Mouse (Mus musculus) heart, embryonic 10.5 days (tissue): ENCODE measurements around the gene Scfd2. TPM values are rescaled to one million over a fixed set of nuclear protein-coding genes. Genes with fewer than 3 reads are reported as not detected.

ENCODE experiments used
- DNase-seq: peaks from one replicate; pipeline ENCODE4 v3.0.0-alpha.2; 2017; ENCODE audit warnings: low spot score
- H3K27ac ChIP-seq: fragments of 300-500 bp; sonication (generic); 2 replicates; pipeline ENCODE4 v1.5.1; 2016; ENCODE audit warnings: mild to moderate bottlenecking
- H3K27me3 ChIP-seq: fragments of 300-500 bp; sonication (generic); 2 replicates; pipeline ENCODE4 v1.6.1; 2016; ENCODE audit warnings: mild to moderate bottlenecking; ENCODE audit not compliant: poor library complexity, insufficient read depth, severe bottlenecking
- H3K36me3 ChIP-seq: fragments of 300-500 bp; sonication (generic); 2 replicates; pipeline ENCODE4 v1.6.1; 2016; ENCODE audit warnings: mild to moderate bottlenecking, moderate library complexity
- H3K4me1 ChIP-seq: fragments of 300-500 bp; sonication (generic); 2 replicates; pipeline ENCODE4 v1.6.1; 2016; ENCODE audit warnings: mild to moderate bottlenecking
- H3K4me3 ChIP-seq: fragments of 300-500 bp; sonication (generic); 2 replicates; pipeline ENCODE4 v1.5.1; 2016; ENCODE audit warnings: mild to moderate bottlenecking, moderate library complexity
- H3K9me3 ChIP-seq: fragments of 300-500 bp; sonication (generic); 2 replicates; pipeline ENCODE4 v1.6.1; 2016; ENCODE audit warnings: mild to moderate bottlenecking, moderate library complexity
- WGBS: fragments of 180-500 bp; shearing (Covaris S2); methylation state at CpG from one replicate; pipeline ENCODE4 v1.1.7; 2016; 5-methylcytosine and 5-hydroxymethylcytosine counted together
- polyA plus RNA-seq: library from polyadenylated mRNA; unstranded; fragments of >200 nt; fragmentation: Nextera tagmentation; extraction: Ambion mirVana; gene quantifications from 2 replicates; pipeline ENCODE4 v1.2.1, GENCODE M21; 2016

The Scfd2 gene
- polyA plus RNA-seq, 1 experiment from 2014 or later, result 17.3 TPM

DNA sequence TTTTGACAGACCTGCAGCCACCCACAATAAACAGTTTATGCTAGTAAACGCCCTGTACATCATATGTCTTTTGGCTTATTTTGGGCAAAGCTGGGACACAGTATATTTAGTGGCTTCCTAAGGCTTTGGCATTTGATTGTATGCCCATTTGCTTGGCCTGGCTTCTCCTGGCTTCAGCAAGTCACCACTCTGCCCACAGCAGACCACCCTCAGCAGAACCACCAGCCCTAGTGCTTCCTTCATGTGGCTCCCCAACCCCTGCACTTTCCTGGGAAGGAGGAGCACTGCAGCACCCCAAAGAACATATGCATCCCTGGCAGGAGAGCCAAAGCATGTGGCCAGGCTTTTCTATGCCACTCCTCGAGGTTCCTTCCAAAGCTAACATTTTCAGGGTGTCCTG is 188.5 kb downstream of the Scfd2 start:
- no peaks in the 10 kb centered on the region for H3K9me3 ChIP-seq
- WGBS, result 82% methylated on average over 2 of the region's 2 CpGs

DNA sequence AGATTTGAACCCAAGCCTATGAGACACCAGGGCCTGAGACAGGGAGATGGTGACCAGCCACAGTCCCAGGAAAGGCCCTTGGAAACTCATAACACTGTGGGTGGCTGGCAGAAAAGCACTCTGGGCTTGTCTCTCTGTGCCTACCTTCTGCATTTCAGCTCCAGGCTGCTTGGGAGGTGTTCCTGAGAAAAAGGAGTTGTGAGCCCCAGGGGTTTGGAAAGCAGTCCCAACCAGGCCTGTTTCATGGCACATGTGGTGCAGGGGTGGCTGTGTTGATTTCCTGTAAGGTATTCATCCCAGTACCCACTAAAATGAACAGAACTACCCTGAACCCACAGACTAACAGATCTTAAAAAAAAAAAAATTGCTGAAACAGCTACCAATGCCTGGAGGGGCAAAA is 189.0 kb downstream of the Scfd2 start:
- DNase-seq, result no peak
- Histone ChIP-seq H3K27ac (no peak overlapping the region), H3K9me3 (no peaks in the 10 kb centered on the region), H3K4me3 (no peak overlapping the region), H3K27me3 (no peaks in the 10 kb centered on the region), H3K4me1 (peaks cover 12% of the 10 kb centered on the region), H3K36me3 (no peaks in the 10 kb centered on the region)

More for the DNA sequence above, 188.5 kb downstream of the Scfd2 start:
- Histone ChIP-seq H3K36me3 (no peaks in the 10 kb centered on the region), H3K27ac (no peak overlapping the region), H3K4me3 (no peak overlapping the region), H3K27me3 (no peaks in the 10 kb centered on the region), H3K4me1 (peaks cover 12% of the 10 kb centered on the region)
- no peak for DNase-seq

DNA sequence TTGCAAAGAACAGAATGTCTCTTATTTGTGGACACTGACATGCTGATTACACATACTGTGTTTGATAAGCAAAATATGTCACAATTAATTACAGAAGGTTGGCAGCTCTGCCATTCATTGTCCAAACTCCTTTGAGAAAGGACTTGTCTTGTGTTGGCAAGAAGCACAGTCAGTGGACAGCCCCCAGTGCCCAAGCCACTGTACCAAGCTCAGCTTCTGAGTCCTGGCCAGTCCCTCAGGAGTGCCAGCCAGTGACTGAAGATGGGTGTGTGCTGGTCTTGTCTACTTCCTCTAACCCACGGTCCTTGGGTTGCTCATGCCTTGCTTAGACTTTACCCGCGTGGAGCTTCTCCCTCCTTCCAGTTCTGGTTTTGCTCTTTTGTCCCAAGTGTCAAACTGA is 194.1 kb downstream of the Scfd2 start:
- no peaks in the 10 kb centered on the region for H3K9me3 ChIP-seq
- DNase-seq, result no peak
- H3K4me1 ChIP-seq, result peaks cover 12% of the 10 kb centered on the region
- H3K36me3 ChIP-seq, result no peaks in the 10 kb centered on the region
- H3K27me3 ChIP-seq, result no peaks in the 10 kb centered on the region
- WGBS, result 92% methylated on average over 3 of the region's 3 CpGs
- no peak overlapping the region for H3K4me3 ChIP-seq
- no peak overlapping the region for H3K27ac ChIP-seq

DNA sequence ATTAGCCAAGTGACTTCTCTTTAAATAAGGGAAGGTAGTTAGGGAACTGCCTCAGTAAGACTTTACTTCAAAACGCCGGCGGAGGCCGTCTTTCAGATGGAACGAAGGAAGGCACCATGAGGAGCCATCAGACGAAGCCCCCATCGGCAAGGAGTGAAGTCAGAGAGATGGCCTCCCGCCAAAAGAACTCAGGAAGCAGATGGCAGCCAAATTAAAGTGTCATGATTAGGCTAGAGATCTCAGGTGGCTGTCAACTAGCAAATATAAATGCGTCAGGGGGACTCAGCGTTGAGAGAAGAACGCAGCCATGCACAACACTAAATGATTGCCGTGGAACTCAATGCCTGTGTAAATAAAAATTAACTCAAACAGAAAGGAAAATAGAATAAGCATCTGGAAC is 194.8 kb downstream of the Scfd2 start:
- no peaks in the 10 kb centered on the region for H3K27me3 ChIP-seq
- H3K27ac ChIP-seq, result no peak overlapping the region
- no peak overlapping the region for H3K4me3 ChIP-seq
- 86% methylated on average over 12 of the region's 12 CpGs for WGBS
- no peaks in the 10 kb centered on the region for H3K36me3 ChIP-seq
- no peaks in the 10 kb centered on the region for H3K9me3 ChIP-seq
- no peak for DNase-seq
- peaks cover 9% of the 10 kb centered on the region for H3K4me1 ChIP-seq

DNA sequence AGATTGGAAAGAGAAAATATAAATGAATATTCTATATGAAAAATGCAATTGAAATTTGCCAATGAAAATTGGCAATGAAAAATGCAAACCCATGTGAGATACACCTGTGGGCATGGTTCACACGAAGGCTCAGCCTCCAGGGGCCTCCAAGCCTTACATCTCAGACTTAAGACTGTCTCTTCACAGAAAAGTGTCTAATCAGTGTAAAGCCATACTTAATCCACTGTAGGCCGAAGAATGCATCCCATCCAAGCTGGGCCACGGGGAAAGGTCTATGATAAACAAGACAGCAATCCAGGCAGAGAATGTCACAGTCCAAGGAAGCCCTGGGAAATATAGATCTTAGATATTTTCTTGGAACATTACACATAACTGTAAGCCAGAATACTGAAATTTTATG is 198.3 kb downstream of the Scfd2 start:
- no peaks in the 10 kb centered on the region for H3K27me3 ChIP-seq
- no peak overlapping the region for H3K27ac ChIP-seq
- 72% methylated on average over 3 of the region's 3 CpGs for WGBS
- no peaks in the 10 kb centered on the region for H3K9me3 ChIP-seq
- no peak overlapping the region for H3K4me3 ChIP-seq
- H3K4me1 ChIP-seq, result 0 out of 2 replicates have a peak, but pooled peaks cover 4% of the 10 kb centered on the region
- no peak for DNase-seq
- H3K36me3 ChIP-seq, result no peaks in the 10 kb centered on the region

DNA sequence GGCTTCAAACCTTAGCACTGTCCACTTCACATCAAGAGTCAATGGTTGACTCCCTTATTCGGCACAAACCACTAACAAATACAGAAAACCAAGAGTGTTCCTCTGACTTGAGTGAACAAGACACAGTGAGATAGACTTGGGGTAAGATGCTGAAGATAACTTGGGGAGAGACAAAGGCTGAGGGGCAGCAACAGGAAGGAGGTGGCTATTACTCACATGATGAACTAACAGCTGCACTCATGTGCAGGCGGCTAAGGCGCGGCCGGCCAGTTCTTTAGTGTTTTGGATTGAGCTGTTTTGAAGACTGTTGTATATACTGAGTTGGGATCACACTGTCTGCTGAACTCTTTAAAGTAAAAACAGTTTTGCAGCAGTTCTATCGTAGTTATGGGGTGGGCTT is 205.3 kb downstream of the Scfd2 start:
- DNase-seq, result no peak

DNA sequence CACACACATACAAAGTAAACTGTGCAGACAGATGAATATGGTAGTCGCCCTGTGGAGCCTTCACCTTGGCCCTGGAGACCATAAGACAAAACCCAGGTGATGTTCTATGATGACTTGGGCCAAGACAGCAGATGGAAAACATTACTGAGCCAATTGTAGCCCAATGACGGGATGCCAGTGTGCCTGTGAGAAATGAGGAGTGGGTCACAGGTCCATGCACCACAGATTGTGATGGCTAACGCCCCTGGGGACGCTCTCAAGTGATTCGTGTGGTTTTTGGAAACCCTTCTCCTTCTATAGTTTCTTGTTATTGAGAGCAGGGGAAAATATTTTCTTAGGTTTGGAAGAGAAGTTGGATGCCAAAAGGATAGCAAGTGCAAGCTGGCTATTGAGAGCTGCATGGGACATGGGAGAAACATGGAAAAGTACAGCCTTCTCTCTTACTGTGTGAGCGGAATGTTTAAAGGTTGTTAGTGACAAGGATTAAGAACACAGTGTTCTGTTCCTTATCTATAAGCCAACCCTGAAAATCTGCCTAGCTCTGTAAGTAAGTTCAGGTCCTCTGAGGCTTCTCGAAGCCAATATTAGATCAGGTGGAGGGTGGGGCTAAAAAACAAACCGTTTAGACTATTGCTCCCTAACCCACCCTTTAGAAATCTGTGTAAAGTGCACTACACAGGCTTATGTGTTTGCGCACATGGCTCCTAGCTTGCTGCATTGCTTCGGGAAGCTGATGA is 210.4 kb downstream of the Scfd2 start:
- DNase-seq, result no peak
- peak overlapping the region; percentile 7; the same call in 1 of the 2 replicates for H3K27ac ChIP-seq
- no peak overlapping the region for H3K4me3 ChIP-seq
- 79% methylated on average over 10 of the region's 10 CpGs for WGBS
- H3K9me3 ChIP-seq, result no peaks in the 10 kb centered on the region
- no peaks in the 10 kb centered on the region for H3K36me3 ChIP-seq
- H3K27me3 ChIP-seq, result no peaks in the 10 kb centered on the region
- H3K4me1 ChIP-seq, result peaks cover 18% of the 10 kb centered on the region

More for the DNA sequence above, 205.3 kb downstream of the Scfd2 start:
- 91% methylated on average over 6 of the region's 6 CpGs for WGBS
- H3K27me3 ChIP-seq, result no peaks in the 10 kb centered on the region
- no peak overlapping the region for H3K27ac ChIP-seq
- no peak overlapping the region for H3K4me3 ChIP-seq
- H3K36me3 ChIP-seq, result no peaks in the 10 kb centered on the region
- no peaks in the 10 kb centered on the region for H3K9me3 ChIP-seq
- peaks cover 12% of the 10 kb centered on the region; the same call in 1 of the 2 replicates for H3K4me1 ChIP-seq

DNA sequence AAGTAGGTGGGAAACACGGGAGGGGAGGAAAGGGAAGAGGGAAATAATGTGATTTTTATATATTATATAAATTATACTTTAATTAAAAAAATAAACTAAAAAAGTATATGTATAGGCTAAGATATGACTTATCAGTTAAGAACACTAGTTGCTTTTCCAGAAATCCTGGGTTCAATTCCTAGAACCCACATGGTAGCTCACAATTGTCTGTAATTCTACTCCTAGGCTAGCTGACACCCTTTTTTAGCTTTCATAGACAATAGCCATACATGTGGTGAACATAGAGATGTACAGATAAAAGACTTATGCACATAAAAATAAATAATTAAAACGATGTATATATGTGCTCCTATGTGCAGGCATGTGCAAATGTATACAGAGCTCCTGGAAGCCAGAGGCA is 212.0 kb downstream of the Scfd2 start:
- no peak for DNase-seq
- no peaks in the 10 kb centered on the region for H3K9me3 ChIP-seq
- peaks cover 25% of the 10 kb centered on the region for H3K4me1 ChIP-seq
- 78% methylated on average over 2 of the region's 2 CpGs for WGBS
- no peak overlapping the region for H3K27ac ChIP-seq
- no peaks in the 10 kb centered on the region for H3K27me3 ChIP-seq
- H3K36me3 ChIP-seq, result no peaks in the 10 kb centered on the region
- H3K4me3 ChIP-seq, result no peak overlapping the region

DNA sequence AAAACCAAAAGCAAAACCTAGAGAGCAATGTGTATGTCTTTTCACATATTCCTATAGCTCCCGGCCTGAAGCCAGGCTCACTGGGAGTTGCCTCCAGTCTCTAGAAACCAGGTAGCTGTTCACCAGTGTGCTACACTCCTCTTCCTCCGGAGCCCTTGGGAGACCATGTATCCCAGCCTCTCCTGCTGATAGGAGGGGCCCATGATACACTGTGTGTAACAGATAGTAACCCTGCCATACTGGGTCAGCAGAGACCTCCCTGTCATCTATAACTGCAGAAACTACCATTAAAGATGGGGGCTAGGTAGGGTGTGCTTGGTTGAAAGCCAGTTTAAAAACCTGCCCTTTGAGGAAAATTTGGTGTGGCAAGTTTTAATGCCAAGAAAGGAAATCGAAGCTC is 214.4 kb downstream of the Scfd2 start:
- H3K9me3 ChIP-seq, result no peaks in the 10 kb centered on the region
- no peak overlapping the region for H3K27ac ChIP-seq
- peaks cover 25% of the 10 kb centered on the region for H3K4me1 ChIP-seq
- H3K36me3 ChIP-seq, result no peaks in the 10 kb centered on the region
- H3K4me3 ChIP-seq, result no peak overlapping the region
- DNase-seq, result no peak
- H3K27me3 ChIP-seq, result 0 out of 2 replicates have a peak, but pooled peaks cover 8% of the 10 kb centered on the region
- WGBS, result 82% methylated on average over 3 of the region's 3 CpGs

DNA sequence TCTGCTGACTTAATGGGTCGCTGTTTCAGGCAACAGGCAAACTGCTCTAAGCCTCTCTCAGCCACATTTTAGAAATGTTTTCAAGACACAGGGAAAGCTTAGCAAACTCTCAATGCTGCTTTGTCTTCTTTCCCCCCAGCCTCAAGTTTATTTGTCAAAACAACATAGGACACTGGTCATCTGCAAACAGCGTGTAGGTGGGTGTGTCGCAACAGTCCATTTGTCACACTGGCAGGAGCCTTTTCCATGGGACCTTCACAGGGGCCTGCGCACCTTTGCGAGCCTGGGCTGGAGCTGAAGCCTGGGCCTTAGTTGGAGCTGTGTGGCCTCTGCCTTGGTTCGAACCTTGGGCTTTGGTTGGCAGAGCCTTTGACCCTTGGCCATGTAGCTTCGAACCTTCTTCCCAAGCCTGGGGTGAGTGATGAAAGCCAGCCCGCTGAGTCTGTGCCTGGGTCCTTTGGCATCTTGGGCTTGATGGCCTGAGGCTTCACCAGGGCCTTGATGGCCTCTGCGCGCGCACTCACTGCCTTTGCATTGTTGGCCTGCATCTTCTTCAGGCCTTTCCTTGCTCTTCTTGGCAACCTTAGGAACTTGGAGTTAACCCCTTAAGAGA is 215.1 kb downstream of the Scfd2 start:
- no peak for DNase-seq
- Histone ChIP-seq H3K27me3 (0 out of 2 replicates have a peak, but pooled peaks cover 8% of the 10 kb centered on the region), H3K4me3 (no peak overlapping the region), H3K27ac (peak overlapping the region; percentile 67), H3K36me3 (no peaks in the 10 kb centered on the region), H3K9me3 (no peaks in the 10 kb centered on the region), H3K4me1 (peaks cover 27% of the 10 kb centered on the region)
- 88% methylated on average over 11 of the region's 11 CpGs for WGBS

DNA sequence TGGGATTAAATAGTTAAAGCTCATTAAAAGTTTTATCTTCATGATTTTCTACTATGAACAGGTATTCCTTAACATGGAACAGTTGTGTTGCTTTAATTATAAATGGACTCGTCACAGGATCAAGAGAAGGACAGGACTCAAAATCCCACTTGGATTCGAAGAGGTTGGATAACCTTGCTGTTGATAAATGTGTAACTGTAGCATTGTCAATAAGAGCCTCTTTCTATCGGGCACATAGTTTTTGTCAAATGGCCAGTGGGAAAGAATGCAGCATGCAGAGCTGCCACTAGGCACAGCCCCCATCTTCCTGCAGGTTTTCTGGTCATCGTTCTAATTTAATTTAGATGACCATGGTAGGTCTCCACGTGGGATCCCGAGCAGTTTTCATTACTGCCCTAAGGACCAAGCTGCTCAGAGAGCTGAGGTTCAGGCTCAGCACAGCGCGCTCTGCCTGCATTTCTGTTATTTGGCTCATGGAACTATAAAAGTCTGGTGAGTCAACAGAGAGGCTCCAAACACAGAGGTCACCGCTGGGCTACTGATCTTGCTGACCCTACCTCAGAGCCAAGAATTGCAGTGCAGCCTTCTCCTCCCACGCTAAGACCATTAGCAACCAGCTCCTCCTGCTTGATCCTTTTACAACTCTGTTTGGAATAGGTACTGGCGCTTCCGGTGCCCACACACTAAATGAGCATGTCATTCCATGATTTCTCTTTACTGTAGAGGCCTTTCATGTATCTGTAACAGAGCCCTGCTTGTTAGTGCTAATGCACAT is 215.9 kb downstream of the Scfd2 start:
- Histone ChIP-seq H3K4me3 (no peak overlapping the region), H3K9me3 (no peaks in the 10 kb centered on the region), H3K27me3 (0 out of 2 replicates have a peak, but pooled peaks cover 8% of the 10 kb centered on the region), H3K4me1 (peaks cover 23% of the 10 kb centered on the region), H3K36me3 (no peaks in the 10 kb centered on the region), H3K27ac (peak overlapping the region; percentile 67; the same call in 1 of the 2 replicates)
- DNase-seq, result no peak
- 72% methylated on average over 12 of the region's 12 CpGs for WGBS

DNA sequence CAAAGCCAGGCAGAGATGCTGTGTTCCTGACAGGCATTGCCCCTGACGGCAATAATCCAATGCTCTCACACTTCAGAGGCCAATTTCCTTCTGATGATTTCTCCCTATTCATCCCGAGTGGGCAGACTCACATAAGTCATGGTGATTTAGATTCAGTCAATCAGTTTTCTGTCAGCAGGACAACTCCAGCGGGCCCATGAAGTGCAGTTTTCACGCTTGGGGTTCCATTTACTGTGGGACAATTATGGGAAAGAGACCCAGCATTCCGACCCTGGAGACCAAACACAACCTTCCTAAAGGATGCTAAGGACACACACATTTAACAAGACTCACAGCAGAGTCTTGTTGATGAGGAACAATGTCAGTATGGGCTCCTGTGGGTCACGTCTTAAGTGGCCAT is 217.1 kb downstream of the Scfd2 start:
- WGBS, result 79% methylated on average over 6 of the region's 6 CpGs
- Histone ChIP-seq H3K27ac (no peak overlapping the region), H3K27me3 (0 out of 2 replicates have a peak, but pooled peaks cover 8% of the 10 kb centered on the region), H3K9me3 (no peaks in the 10 kb centered on the region), H3K4me1 (peaks cover 23% of the 10 kb centered on the region), H3K4me3 (no peak overlapping the region), H3K36me3 (no peaks in the 10 kb centered on the region)
- DNase-seq, result no peak

DNA sequence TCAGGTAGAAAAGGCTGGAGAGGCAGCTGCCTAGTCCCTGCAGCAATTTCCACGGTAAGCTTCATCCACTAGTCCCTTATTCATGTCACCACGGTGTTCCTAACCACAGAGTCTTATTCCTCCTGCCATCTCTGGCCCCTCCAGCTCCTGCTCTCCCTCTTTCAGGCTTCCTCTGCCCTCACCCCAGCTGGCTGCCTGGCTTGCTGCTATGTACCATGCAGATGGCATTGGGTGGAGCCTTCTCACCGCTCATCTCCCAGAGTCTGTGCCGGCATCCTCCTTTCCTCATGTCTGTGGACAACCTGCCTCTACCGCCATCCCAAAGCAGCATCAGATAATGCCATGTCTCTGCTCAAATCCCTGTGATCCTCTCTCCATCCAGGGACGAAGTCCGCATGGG is 218.0 kb downstream of the Scfd2 start:
- no peaks in the 10 kb centered on the region for H3K9me3 ChIP-seq
- DNase-seq, result no peak
- peaks cover 23% of the 10 kb centered on the region for H3K4me1 ChIP-seq
- H3K36me3 ChIP-seq, result no peaks in the 10 kb centered on the region
- H3K27me3 ChIP-seq, result 0 out of 2 replicates have a peak, but pooled peaks cover 8% of the 10 kb centered on the region
- H3K27ac ChIP-seq, result 0 out of 2 replicates have a peak overlapping the region, but pooled peaks have one; percentile 52
- 87% methylated on average over 7 of the region's 7 CpGs for WGBS
- H3K4me3 ChIP-seq, result no peak overlapping the region
